Mouse (Mus musculus) lung, adult 2 months (tissue): ENCODE measurements at regions not wholly inside any gene's neighbourhood (a gene's known extent, or its start where the extent isn't known, plus 50 kb on each side); places are given as distances from the start of the nearest gene placed in this dataset.

Source experiments
- CTCF ChIP-seq: fragments of 200-500 bp; IDR thresholded peaks from 2 replicates; pipeline ENCODE4 v1.5.1; 2011; ENCODE audit warnings: mild to moderate bottlenecking, low read length, control low read depth; ENCODE audit not compliant: insufficient read depth
- POLR2A ChIP-seq: fragments of 200-500 bp; IDR thresholded peaks from 2 replicates; pipeline ENCODE4 v1.6.1; 2011; ENCODE audit warnings: low read depth, mild to moderate bottlenecking, control low read depth, low read length, borderline replicate concordance; ENCODE audit errors: extremely low read depth

GRCm38 (mm10) chr11:19117121-19117520 lies 98.3 kb upstream of the Meis1 start:
- TF ChIP-seq CTCF, result no peak
- TF ChIP-seq POLR2A, result no peak
